Mouse (Mus musculus) left cerebral cortex, adult 2 months (tissue): Measurements from ENCODE around the gene Mmd. TPM values are rescaled to one million over a fixed set of nuclear protein-coding genes. Genes with fewer than 3 reads are reported as not detected.
A peak's percentile ranks its signal among the peaks of the same experiment; 100 is the strongest.

Source experiments
- DNase-seq, 2 experiments: peaks; one replicate each; pipeline ENCODE4 v3.0.0; 2021 to 2022; ENCODE audit warnings: low spot score in 2 of 2, mixed read lengths in 1 of 2; ENCODE audit errors: extremely low spot score in 1 of 2
- H3K27ac ChIP-seq: fragments of 200-600 bp; 2 replicates; pipeline ENCODE4 v1.8.1; 2022
- H3K4me3 ChIP-seq: fragments of 200-600 bp; 2 replicates; pipeline ENCODE4 v1.8.1; 2022
- CTCF ChIP-seq: fragments of 200-600 bp; IDR thresholded peaks from 2 replicates; pipeline ENCODE4 v1.8.1; 2022; ENCODE audit warnings: antibody characterized with exemption, mild to moderate bottlenecking, moderate library complexity
- intact Hi-C: fragments of 180-260 bp; cut with DNase I; formaldehyde crosslinking; loops from one replicate; pipeline ENCODE4 v1.15.1; 2025
- total RNA-seq, 2 experiments: library from RNA; stranded (reverse); gene quantifications; 2 replicates each; pipeline ENCODE4 v1.2.3; 2021

The Mmd gene
- total RNA-seq, 2 experiments from 2014 or later = 222 to 227 TPM

DNA sequence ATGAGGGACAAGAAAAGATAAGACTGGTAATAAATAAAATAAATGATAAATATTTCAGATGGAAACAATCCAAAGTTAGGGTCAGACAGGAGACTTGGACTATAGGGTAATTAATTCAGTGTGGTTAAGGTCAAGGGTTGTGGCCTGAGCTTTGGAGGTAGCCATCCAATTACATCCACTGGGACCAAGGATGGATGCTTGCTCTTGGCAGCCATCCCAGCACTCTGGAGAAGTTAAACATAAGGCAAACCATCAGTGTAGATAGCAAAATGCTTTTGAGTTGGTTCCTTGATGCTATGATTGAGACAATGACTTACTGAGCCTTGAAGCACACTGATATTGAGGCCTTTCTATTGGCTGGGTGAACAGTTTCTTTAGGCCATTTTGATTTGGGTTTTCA is 43.5 kb downstream of the Mmd start:
- Histone ChIP-seq H3K27ac (no peak overlapping the region), H3K4me3 (no peak overlapping the region)
- intact Hi-C loops = no loop called here
- TF ChIP-seq CTCF = no peak
- no peak for DNase-seq

DNA sequence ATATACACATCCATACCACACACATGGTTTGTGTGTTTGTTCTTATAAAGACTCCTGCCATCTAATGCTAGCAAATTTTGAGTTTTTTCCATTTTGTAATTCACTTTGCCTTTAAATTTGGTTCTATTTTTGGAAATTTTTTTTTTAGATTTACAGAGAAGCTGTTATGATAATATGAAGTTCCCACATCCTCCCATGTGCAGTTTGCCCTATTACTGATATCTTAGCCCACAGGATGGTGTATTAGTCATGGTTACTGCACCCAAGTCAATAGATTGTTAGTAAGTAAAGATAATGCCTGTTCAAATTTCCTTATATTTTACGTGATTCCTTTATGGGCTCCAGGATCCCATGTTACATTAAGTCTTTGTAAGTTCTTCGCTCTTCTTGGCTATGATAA is 45.4 kb downstream of the Mmd start:
- Histone ChIP-seq H3K4me3 (no peak overlapping the region), H3K27ac (no peak overlapping the region)
- intact Hi-C loops = no loop called here
- DNase-seq = no peak
- TF ChIP-seq CTCF = no peak

DNA sequence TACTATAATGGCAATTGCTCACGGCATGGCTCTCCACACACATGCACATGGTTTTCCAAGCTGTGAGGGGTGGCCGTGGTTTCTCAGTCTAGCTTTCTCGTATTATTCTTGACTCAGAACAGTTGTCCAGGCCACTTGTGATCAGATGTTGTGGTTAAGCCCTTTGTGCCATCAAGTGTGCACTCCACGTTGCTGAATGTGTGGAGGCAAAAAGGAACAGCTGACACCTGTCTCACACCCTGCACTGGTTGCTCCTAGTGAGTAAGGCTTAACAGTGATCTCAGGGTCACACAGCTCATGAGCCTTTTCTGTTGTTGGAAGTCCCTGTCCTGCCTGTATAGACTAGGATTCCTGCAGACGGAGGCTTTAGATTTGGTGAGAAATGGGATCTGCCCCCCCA is 56.8 kb downstream of the Mmd start:
- intact Hi-C loops = loop anchor here (2.0 to 10.0 kb wide), 3 partner anchors 124 to 321 kb away; no protein-coding TSS in a partner anchor
- Histone ChIP-seq H3K4me3 (no peak overlapping the region), H3K27ac (no peak overlapping the region)
- TF ChIP-seq CTCF = no peak
- DNase-seq = no peak

DNA sequence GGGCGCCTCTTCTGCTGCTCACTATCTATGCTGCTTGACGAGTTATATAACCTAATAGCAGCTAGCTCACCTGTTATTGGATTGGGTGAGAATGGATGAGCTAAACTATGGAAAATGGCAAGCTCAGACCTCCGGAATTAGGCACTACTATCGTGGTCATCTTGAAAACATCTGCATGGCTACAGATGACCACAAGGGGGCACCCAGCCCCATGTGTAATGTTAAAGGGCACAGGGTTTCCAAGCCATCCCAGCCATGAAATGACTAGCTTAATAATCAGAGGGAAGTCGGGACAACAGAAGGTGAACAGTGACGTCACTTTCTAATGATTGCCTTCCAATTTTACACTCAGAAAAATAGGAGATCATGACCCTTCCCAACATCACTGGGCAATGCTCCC is 57.7 kb downstream of the Mmd start:
- intact Hi-C loops = loop anchor here (2.0 to 10.0 kb wide), 3 partner anchors 125 to 322 kb away; no protein-coding TSS in a partner anchor
- DNase-seq = peak; percentile 42
- H3K27ac ChIP-seq = no peak overlapping the region
- TF ChIP-seq CTCF = peak; percentile 88
- H3K4me3 ChIP-seq = no peak overlapping the region

DNA sequence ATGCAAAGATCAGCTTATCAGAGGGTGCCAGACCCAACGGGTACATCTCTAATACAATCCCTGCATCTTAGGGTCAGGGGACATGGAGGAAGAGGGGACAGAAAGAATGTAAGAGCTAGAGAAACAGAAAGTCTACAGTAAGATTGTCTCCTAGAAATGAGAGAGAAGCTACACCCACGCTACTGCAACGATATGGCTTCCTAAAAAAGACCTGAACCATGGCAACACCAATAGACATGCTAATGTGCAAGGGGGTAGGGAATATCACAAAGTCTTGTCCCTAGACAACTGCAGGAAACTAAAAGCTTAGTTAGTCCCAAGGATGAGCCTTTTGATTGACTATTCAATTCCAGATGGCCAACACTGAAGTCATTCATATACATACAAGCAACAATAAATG is 65.3 kb downstream of the Mmd start:
- no peak for DNase-seq
- no peak for TF ChIP-seq CTCF
- no peak overlapping the region for H3K4me3 ChIP-seq
- intact Hi-C loops = loop anchor here (5.0 kb wide), 1 partner anchor 238 kb away; no protein-coding TSS in a partner anchor
- H3K27ac ChIP-seq = no peak overlapping the region

DNA sequence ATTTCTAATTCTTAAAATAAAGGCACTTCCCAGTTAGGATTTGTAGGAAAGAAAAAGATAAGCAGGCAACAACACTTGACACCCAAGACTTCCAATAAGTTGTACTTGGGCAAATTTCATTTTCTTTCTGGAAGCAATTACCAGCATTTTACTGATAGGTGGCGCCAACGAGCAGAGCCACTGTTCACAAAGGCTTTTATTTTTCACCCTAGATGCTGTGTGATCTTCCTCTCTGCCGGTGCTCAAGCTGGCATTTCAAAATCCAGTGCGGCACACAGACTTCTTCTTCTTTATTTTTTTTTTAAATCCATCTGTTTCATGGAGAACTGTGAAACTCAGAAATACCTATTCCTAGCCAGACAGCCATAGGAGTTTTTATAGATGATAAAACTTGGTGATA is 68.2 kb downstream of the Mmd start:
- TF ChIP-seq CTCF = peak; percentile 94
- Histone ChIP-seq H3K27ac (peak overlapping the region; percentile 64), H3K4me3 (no peak overlapping the region)
- intact Hi-C loops = loop anchor here (1.0 to 5.0 kb wide), 3 partner anchors 72 to 305 kb away; no protein-coding TSS in a partner anchor
- DNase-seq = peak; percentile 56 to 66

DNA sequence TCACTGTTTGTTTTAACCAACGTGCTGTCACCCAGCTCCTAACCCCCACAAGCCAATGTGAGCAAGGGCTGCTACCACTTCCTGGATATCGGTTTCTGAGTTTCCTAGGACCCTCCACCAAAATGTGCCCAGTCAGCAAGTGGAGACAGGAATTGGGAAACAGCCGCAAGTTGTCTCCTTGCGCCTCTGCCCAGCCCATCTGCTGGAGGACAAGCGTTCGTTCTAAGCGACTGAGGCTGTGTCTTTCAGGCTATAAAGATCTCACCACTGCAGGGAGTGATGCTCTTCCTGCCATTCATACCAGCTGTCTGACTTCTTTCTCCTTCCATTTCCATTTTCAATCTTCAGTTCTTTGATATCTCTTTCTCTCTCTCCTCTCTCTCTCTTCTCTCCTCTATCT is 71.7 kb downstream of the Mmd start:
- DNase-seq = no peak
- H3K27ac ChIP-seq = no peak overlapping the region
- H3K4me3 ChIP-seq = no peak overlapping the region
- intact Hi-C loops = no loop called here
- TF ChIP-seq CTCF = no peak

DNA sequence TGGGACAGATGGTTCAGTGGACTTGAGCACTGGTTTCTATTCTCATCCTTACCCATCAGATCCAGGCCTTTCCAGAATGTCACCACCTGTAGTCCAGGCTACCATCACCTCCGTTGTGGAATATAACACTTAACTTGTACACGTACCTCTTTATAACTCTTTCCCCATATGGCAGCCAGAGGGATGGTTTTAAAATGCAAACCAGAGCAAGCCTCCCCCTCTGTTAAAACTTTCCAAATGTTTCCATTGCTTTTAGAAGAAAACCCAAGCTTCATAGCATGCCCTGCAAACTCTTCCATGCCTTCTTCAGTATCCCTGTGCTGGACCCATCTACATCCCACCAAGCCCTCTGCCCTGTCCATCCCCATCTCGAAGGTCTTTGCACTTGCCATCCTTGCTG is 75.3 kb downstream of the Mmd start:
- Histone ChIP-seq H3K27ac (no peak overlapping the region), H3K4me3 (no peak overlapping the region)
- intact Hi-C loops = no loop called here
- no peak for DNase-seq
- TF ChIP-seq CTCF = no peak

DNA sequence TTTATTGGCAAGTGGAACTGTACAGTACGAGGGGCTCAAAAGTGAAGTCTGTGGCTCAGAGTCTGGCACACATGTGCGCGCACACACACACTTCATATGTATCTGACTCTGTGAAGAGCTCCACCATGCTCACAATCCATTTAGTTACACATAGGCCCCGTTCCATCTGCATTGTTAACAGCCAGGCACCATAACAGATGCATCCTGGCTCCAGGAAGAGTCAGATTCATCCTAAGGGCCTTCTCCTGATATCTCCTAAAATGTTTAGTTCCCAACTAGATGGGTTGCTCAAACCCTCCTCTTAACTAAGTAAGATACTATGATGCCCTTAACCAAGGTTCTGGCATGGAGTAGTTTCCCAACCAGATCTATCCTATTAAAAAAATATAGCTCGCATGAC is 76.9 kb downstream of the Mmd start:
- TF ChIP-seq CTCF = no peak
- Histone ChIP-seq H3K27ac (no peak overlapping the region), H3K4me3 (no peak overlapping the region)
- DNase-seq = no peak
- intact Hi-C loops = no loop called here

DNA sequence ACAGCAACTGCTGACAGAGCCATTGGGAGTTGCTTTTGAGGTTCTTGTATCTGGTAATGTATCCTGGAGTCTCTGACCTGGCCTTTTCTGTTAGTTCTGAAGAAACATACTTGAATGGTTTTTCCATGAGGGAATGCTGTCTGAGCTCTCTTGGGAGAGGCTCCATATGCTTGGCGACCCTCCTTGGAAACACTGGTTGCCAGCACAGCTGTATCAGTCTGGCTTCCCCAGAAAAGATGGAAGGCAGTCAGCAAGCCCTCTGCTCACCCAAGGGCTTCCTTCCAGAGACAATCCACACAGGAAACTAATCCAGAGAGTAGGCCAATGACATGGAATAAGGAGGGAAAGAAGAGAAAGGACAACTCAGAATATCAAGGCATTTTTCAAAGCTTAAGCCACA is 77.6 kb downstream of the Mmd start:
- intact Hi-C loops = no loop called here
- no peak for TF ChIP-seq CTCF
- no peak for DNase-seq

More for the DNA sequence above, 77.6 kb downstream of the Mmd start:
- no peak overlapping the region for H3K27ac ChIP-seq
- H3K4me3 ChIP-seq = no peak overlapping the region

Other genes with a start within 250 kb of the Mmd start
- 1 to 10 TPM; 1.1 to 1.3 TPM for gene Pctp, start 246.6 kb upstream of the Mmd start, total RNA-seq
- 10 to 100 TPM; 15.9 TPM for gene Tmem100, start 219.1 kb upstream of the Mmd start, total RNA-seq
- 1 to 10 TPM; 3.8 to 5.3 TPM for gene Gm45716, start 61.8 kb upstream of the Mmd start, total RNA-seq
- gene Hlf, start 141.4 kb downstream of the Mmd start, total RNA-seq = 100 to 1,000 TPM; 138 to 143 TPM